Mouse (Mus musculus) midbrain, embryonic 13.5 days (tissue): ENCODE measurements around the gene Hist1h4n. TPM values are rescaled to one million over a fixed set of nuclear protein-coding genes. Genes with fewer than 3 reads are reported as not detected.
A peak's percentile ranks its signal among the peaks of the same experiment; 100 is the strongest.
"Not testable (repeated sequence)": the region's sequence is repeated elsewhere in the genome, so short reads cannot be mapped to it uniquely, and the experiment has no call there.

Experiments used
- ATAC-seq: fragments of 200-750 bp; cut with Nextera tagmentation; 2 replicates; pipeline ENCODE4 v1.8.0; 2017; ENCODE audit warnings: mild to moderate bottlenecking, moderate TSS enrichment, moderate library complexity
- H3K27ac ChIP-seq: fragments of 300-500 bp; sonication (generic); 2 replicates; pipeline ENCODE4 v1.5.1; 2015; ENCODE audit warnings: inconsistent platforms, mild to moderate bottlenecking, moderate library complexity
- H3K27me3 ChIP-seq: fragments of 300-500 bp; sonication (generic); 2 replicates; pipeline ENCODE4 v1.6.1; 2015; ENCODE audit warnings: mild to moderate bottlenecking, inconsistent platforms
- H3K36me3 ChIP-seq: fragments of 300-500 bp; sonication (generic); 2 replicates; pipeline ENCODE4 v1.6.1; 2015; ENCODE audit warnings: mild to moderate bottlenecking, inconsistent platforms
- H3K4me1 ChIP-seq: fragments of 300-500 bp; sonication (generic); replicated peaks from 2 replicates; pipeline ENCODE4 v1.6.1; 2015; ENCODE audit warnings: inconsistent platforms
- H3K4me2 ChIP-seq: fragments of 300-500 bp; sonication (generic); replicated peaks from 2 replicates; pipeline ENCODE4 v1.6.1; 2015; ENCODE audit warnings: moderate library complexity, mild to moderate bottlenecking, inconsistent platforms
- H3K4me3 ChIP-seq: fragments of 300-500 bp; sonication (generic); replicated peaks from 2 replicates; pipeline ENCODE4 v1.5.1; 2015; ENCODE audit warnings: mild to moderate bottlenecking, inconsistent platforms
- H3K9ac ChIP-seq: fragments of 300-500 bp; sonication (generic); replicated peaks from 2 replicates; pipeline ENCODE4 v1.6.1; 2015; ENCODE audit warnings: mild to moderate bottlenecking, inconsistent platforms
- H3K9me3 ChIP-seq: fragments of 300-500 bp; sonication (generic); 2 replicates; pipeline ENCODE4 v1.6.1; 2016; ENCODE audit warnings: mild to moderate bottlenecking, inconsistent platforms
- WGBS: fragments of 180-500 bp; shearing (Covaris S2); methylation state at CpG from one replicate; pipeline ENCODE4 v1.1.7; 2015; 5-methylcytosine and 5-hydroxymethylcytosine counted together
- polyA plus RNA-seq: library from polyadenylated mRNA; unstranded; fragments of >200 nt; fragmentation: Nextera tagmentation; extraction: Ambion mirVana; gene quantifications from 2 replicates; pipeline ENCODE4 v1.2.1, GENCODE M21; 2015

The Hist1h4n gene
- polyA plus RNA-seq, 1 experiment from 2014 or later, result 11.2 TPM

DNA sequence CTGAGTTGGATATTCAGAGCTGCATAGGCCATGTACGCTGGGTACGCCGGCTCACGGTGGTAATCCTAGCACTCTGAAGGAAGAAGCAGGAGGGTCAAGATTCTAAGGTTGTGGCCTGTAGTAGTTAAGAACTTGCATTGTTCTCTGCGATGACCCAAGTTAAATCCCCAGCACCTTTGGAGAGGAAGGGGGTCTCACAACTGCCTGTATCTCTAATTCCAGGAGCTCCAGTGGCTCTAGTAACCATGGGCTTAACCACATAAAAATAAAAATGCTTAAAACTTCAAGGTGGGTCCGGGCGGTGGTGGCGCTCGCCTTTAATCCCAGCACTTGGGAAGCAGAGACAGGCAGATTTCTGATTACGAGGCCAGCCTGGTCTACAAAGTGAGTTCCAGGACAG lies 1.7 kb downstream of the Hist1h4n start:
- Histone ChIP-seq H3K9ac (no peak overlapping the region), H3K27ac (no peak overlapping the region), H3K36me3 (no peaks in the 10 kb centered on the region), H3K4me3 (no peak overlapping the region), H3K9me3 (no peaks in the 10 kb centered on the region), H3K4me1 (no peaks in the 10 kb centered on the region), H3K27me3 (no peaks in the 10 kb centered on the region), H3K4me2 (no peak overlapping the region)
- WGBS, result 81% methylated on average over 10 of the region's 10 CpGs
- ATAC-seq, result no peak

DNA sequence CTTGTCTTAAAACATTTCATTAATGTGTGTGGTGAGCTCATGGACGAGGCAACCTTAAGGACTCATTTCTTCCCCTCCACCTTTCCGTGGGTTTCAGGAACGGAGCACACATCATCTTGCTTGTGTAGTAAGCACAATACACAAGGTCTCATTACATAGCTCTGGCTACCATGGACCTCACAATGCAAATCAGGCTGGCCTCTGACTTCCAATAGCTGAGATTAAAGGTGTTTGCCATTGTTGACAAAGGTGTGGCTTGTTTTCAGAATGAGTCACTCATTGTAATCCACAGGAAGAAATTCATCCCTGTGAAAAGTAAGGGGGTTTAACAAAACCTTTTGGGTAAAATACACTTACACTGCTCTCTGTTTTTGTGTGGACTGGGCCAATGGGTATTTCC lies 3.5 kb downstream of the Hist1h4n start:
- Histone ChIP-seq H3K36me3 (no peaks in the 10 kb centered on the region), H3K4me3 (no peak overlapping the region), H3K9ac (no peak overlapping the region), H3K9me3 (no peaks in the 10 kb centered on the region), H3K4me1 (no peaks in the 10 kb centered on the region), H3K27ac (no peak overlapping the region), H3K27me3 (no peaks in the 10 kb centered on the region), H3K4me2 (no peak overlapping the region)
- 88% methylated on average over 3 of the region's 3 CpGs for WGBS
- no peak for ATAC-seq

GRCm38 (mm10) chr13:21820082-21820890 lies 11.7 kb downstream of the Hist1h4n start:
- 67% methylated on average over 6 of the region's 16 CpGs for WGBS
- not testable (repeated sequence) for H3K27me3 ChIP-seq, H3K9ac ChIP-seq, H3K27ac ChIP-seq, ATAC-seq, H3K4me1 ChIP-seq, H3K4me3 ChIP-seq, H3K4me2 ChIP-seq, H3K9me3 ChIP-seq, H3K36me3 ChIP-seq

DNA sequence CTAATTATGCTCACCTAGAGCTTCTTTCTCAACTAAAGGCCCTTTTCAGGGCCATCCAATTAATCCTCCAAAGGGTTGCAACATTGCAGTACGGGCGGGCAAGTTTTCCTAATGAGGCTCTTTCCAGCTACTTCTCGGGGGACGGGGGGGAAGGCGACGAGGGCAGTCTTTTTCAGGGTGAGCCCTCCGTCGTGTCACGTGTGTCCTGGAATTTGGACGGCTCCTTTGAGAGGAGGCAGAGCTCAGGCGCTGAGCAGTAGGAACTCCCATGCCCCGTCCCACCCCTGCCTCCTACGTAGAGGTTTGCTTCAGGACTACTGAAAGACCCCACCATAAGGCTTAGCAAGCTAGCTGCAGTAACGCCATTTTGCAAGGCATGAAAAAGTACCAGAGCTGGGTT lies 19.9 kb downstream of the Hist1h4n start:
- peak overlapping the region; percentile 48 for H3K4me2 ChIP-seq
- not testable (repeated sequence) for H3K4me1 ChIP-seq, H3K36me3 ChIP-seq, H3K9ac ChIP-seq, H3K9me3 ChIP-seq, H3K27ac ChIP-seq, H3K27me3 ChIP-seq
- peak overlapping the region; percentile 23 for H3K4me3 ChIP-seq
- WGBS, result 0% methylated on average over 14 of the region's 14 CpGs
- ATAC-seq, result peak; percentile 28

DNA sequence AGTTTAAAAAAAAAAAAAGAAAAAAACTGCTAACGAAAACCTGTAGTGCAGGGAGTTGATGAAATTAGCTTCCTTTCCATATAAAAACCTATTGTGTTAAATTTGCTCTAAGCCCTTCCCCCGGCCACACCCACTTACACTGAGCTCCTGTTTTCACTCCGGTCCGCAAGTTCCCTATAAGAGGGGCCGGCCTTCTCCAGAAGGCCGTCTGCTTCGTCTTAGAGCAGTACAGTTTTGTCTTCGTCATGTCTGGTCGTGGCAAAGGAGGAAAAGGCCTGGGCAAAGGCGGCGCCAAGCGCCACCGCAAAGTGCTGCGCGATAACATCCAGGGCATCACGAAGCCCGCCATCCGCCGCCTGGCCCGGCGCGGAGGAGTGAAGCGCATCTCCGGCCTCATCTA lies 20.5 kb downstream of the Hist1h4n start, which contains the start of gene Hist1h4m:
Hist1h4m (plus strand) TSS at position 208 of the 400 bp plus-strand sequence.
- not testable (repeated sequence) for H3K27ac ChIP-seq, H3K9me3 ChIP-seq, H3K27me3 ChIP-seq, H3K4me1 ChIP-seq, H3K9ac ChIP-seq, H3K36me3 ChIP-seq
- no CpG with 5 or more reads among the region's 24 CpGs for WGBS
- H3K4me2 ChIP-seq, result peak within 1 kb of the TSS; percentile 48
- peak; percentile 44 for ATAC-seq
- H3K4me3 ChIP-seq, result peak within 1 kb of the TSS; percentile 23

GRCm38 (mm10) chr13:21811074-21811473 lies 20.9 kb downstream of the Hist1h4n start:
- H3K4me3 ChIP-seq, H3K27ac ChIP-seq, H3K4me2 ChIP-seq, H3K36me3 ChIP-seq, H3K27me3 ChIP-seq, H3K9me3 ChIP-seq, H3K9ac ChIP-seq, H3K4me1 ChIP-seq: not testable (repeated sequence)
- WGBS, result no CpG with 5 or more reads among the region's 8 CpGs
- peak; percentile 47 for ATAC-seq

DNA sequence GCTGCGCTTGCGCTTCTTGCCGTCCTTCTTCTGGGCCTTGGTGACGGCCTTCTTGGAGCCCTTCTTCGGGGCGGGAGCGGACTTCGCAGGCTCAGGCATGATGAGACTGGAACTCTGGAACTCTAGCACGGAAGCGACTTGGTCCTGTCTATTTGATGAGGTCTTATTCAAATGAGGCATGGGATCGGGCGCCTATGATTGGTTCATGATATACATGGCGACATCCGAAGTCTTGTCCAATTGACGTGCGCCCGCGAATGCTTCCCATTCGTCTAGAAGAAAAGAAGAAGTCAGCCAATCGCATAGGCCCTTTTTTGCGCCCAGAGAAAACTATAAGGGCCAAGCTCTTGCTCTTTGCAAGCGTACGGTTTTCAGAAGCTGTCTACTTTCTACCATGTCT lies 21.9 kb downstream of the Hist1h4n start, which contains the start of the genes Hist1h2bq and Hist1h2ao:
Hist1h2bq (minus strand) TSS at position 125 of the 400 bp plus-strand sequence.
Hist1h2ao (plus strand) TSS at position 393 of the 400 bp plus-strand sequence.
- not testable (repeated sequence) for H3K9me3 ChIP-seq, H3K27ac ChIP-seq, H3K9ac ChIP-seq, H3K4me2 ChIP-seq, H3K36me3 ChIP-seq, H3K4me3 ChIP-seq, H3K27me3 ChIP-seq, H3K4me1 ChIP-seq
- peak; percentile 98 for ATAC-seq
- no CpG with 5 or more reads among the region's 23 CpGs for WGBS

- H3K27me3 ChIP-seq, H3K36me3 ChIP-seq, H3K4me2 ChIP-seq, H3K4me3 ChIP-seq, H3K4me1 ChIP-seq, H3K27ac ChIP-seq, H3K9me3 ChIP-seq, H3K9ac ChIP-seq: not testable (repeated sequence)
- peak; percentile 60; the same call in 1 of the 2 replicates for ATAC-seq
- WGBS, result no CpG with 5 or more reads among the region's 4 CpGs
These were observed 28.9 kb downstream of the Hist1h4n start for GRCm38 (mm10) chr13:21803058-21803457.

DNA sequence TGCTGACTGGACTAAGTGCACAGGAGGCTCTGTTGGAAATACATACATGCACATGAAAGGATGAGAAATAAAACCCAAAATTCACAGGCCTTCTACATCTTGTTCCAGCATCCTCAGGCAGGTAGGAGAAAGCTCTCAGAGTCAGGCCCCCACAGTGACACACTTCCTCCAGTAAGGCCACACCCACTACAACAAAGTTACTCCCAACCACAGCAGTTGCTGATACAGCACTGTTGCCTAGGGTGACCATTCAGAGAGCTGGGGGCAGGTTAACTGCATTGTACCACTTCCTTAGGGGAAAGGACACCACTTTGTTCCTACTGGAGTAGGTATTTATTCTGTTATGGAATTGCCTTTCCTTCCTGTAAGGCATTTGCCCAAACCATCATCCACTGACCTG lies 34.8 kb downstream of the Hist1h4n start:
- not testable (repeated sequence) for H3K4me1 ChIP-seq, H3K36me3 ChIP-seq, H3K27ac ChIP-seq, H3K4me3 ChIP-seq, H3K4me2 ChIP-seq, ATAC-seq, H3K9ac ChIP-seq, H3K9me3 ChIP-seq, H3K27me3 ChIP-seq

- Histone ChIP-seq H3K9ac (no peak overlapping the region), H3K4me2 (no peak overlapping the region), H3K4me3 (no peak overlapping the region), H3K27ac (no peak overlapping the region), H3K4me1 (peaks cover 5% of the 10 kb centered on the region), H3K9me3 (no peaks in the 10 kb centered on the region), H3K27me3 (no peaks in the 10 kb centered on the region), H3K36me3 (no peaks in the 10 kb centered on the region)
- no peak for ATAC-seq
- 93% methylated on average over 7 of the region's 7 CpGs for WGBS
These were observed 36.4 kb downstream of the Hist1h4n start for GRCm38 (mm10) chr13:21795584-21795983.

GRCm38 (mm10) chr13:21790601-21791283 lies 41.3 kb downstream of the Hist1h4n start:
- H3K9me3 ChIP-seq, result no peaks in the 10 kb centered on the region

DNA sequence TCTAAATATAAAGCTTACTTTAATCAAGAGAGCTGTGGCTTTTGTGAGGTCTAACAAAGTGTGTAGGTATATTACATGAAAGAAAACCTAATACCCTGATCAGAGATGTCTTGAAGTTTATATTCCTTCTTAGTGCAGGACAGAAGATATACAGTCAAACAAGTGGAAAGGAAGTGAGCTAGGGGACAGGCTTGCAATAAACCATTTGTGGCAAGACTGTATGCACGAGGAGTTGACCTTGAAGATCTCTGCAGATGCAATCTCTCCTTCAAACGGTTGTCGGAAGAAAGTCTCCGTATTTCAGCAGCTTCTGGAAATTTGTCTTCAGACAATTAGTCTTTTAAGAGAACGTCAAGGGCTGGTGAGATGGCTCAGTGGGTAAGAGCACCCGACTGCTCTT lies 42.1 kb downstream of the Hist1h4n start:
- Histone ChIP-seq H3K4me3 (no peak overlapping the region), H3K27me3 (no peaks in the 10 kb centered on the region), H3K27ac (no peak overlapping the region), H3K36me3 (no peaks in the 10 kb centered on the region), H3K4me2 (no peak overlapping the region), H3K9ac (no peak overlapping the region), H3K9me3 (no peaks in the 10 kb centered on the region), H3K4me1 (peaks cover 24% of the 10 kb centered on the region)
- ATAC-seq, result no peak
- 61% methylated on average over 6 of the region's 6 CpGs for WGBS

More at GRCm38 (mm10) chr13:21790601-21791283, 41.3 kb downstream of the Hist1h4n start:
- H3K4me3 ChIP-seq, result no peak overlapping the region
- peak overlapping the region; percentile 33 for H3K4me2 ChIP-seq
- H3K36me3 ChIP-seq, result no peaks in the 10 kb centered on the region
- peaks cover 23% of the 10 kb centered on the region for H3K4me1 ChIP-seq
- H3K27me3 ChIP-seq, result no peaks in the 10 kb centered on the region
- ATAC-seq, result no peak
- no peak overlapping the region for H3K27ac ChIP-seq
- H3K9ac ChIP-seq, result peak overlapping the region; percentile 50; the same call in 1 of the 2 replicates
- 7% methylated on average over 18 of the region's 18 CpGs for WGBS
